Mouse (Mus musculus): Measurements from ENCODE around the gene Ddx23.

Gene Ddx23

DNA sequence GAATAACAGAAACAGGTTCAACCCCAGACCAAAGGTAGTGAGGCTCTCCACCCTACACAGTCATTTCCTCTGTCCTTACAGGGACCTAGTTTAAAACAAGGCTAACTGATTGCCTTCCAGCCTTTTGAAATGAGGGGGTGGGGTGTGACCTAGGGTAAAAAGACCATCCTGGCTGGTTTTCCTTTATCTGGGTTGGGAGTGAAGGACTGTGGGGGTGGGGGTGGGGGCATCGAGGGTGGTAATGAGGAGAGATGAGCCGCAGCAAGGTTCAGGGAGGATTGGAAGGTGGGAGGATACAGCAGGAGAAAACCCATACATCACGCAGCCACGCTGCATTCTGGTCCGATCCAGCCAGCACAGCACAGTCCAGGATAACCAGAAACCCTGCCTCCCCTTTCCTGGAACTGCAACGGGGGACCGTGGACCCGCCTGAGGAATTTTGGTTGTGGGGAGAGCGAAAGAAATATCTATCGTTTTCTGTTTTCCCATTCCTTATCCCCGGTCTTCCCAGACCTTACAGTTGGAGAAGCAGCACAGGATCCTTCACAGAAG is 12.4 kb upstream of the Ddx23 start:
- DNase-seq (ENCODE audit: low read depth, low spot score) = no peak

DNA sequence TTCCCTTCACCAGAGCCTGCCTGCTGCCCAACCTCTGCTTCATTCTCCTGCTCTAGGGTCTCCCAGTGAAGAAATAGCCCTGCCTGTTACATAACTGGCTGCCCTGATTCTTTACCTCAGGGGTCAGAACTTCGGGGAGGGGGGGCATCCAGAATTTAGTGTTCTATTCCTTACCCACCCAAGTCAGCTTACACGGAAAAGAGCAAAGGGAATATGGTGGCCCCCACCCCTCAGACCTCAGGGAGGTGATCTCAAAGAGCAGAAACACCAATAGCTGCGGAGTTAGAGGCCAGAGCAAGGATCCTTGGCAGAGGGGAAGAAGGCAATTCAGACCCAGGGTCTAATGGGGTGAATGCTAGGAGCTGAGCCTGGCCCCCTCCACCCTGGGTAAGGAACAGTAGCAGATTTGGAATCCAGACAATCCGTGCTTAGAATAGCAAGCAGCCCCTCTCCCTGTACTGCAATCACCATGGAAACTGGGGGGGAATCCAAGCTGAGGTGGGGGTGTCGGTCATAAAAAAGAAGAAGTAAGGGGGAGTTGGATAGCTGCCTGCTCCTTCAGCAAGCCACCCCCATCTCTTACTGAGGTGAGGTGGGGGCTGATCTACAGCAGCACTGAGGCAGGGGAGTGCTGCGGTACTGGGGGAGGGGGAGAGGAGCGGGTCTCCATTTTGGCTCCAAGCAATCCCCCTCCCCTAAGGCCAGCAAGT is 11.7 kb upstream of the Ddx23 start:
- peak; percentile 77 for DNase-seq (ENCODE audit: low read depth, low spot score)

GRCm38 (mm10) chr15:98673732-98674131 is 11.0 kb upstream of the Ddx23 start:
- no peak for DNase-seq (ENCODE audit: low read depth, low spot score)

DNA sequence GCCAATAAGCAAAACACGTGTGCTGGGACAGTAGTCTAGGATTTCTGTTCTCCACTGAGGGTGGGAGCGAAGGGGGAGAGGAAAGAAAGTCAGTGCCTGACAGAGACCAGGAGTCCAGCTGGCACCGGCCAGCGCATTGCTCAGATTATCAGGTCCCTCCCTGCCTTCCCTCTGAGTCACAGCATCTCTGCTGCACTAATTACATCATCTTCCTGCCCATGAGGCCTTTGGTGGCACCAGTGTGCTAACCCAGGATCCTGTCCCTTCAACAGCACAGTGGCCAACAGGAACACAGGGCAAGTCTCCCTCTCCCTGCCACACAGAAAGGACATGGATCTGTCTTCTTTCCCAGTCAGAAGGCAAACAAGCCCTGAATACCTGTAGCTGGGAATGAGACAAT is 9.9 kb upstream of the Ddx23 start:
- no peak for DNase-seq (ENCODE audit: low read depth, low spot score)

GRCm38 (mm10) chr15:98664042-98664907 is 1.6 kb upstream of the Ddx23 start:
- no peak for DNase-seq (ENCODE audit: low read depth, low spot score)

GRCm38 (mm10) chr15:98662198-98662566 is 512 bp downstream of the Ddx23 start:
- no peak for DNase-seq (ENCODE audit: low read depth, low spot score)

- DNase-seq (ENCODE audit: low read depth, low spot score) = no peak
Measured at GRCm38 (mm10) chr15:98656982-98657751, 5.5 kb downstream of the Ddx23 start.

DNA sequence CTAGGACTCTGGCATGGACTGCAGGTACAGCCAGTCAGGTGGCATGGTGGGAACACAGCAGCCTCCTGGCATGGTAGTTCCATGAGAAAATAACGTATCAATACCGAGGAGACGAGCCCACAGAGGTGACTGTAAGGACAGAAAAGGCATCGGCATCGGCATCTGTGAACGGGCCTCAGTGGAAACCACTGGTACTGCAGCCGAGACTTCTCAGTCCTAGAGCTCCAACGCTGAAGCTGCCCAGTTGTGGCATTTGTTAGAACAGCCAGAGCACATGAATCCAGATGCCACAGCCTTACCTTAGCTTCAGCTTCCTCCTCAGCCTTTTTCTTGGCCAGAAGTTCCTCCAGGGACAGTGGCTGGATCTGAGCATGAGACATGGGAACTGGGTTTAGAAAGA is 10.5 kb downstream of the Ddx23 start:
- DNase-seq (ENCODE audit: low read depth, low spot score) = no peak

DNA sequence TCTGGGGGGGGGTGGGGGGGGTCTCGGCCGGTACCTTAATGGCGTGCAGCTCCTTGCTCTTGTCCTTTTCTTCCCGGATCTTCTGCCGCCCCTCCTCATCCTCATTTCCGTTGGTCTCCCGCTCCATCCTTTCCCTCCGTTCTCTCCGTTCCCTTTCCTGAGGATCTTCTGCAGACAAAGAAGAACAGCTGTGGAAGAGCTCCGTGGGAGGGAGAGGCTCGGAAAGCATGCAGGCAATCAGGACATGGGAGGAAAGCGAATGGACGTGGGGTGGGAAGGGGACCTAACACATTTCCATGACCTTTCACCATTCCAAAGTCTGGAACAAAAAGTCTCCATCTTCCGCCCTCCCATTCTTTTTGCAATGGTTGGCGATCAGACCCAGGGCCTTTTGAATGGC is 11.3 kb downstream of the Ddx23 start:
- DNase-seq (ENCODE audit: low read depth, low spot score) = no peak

- no peak for DNase-seq (ENCODE audit: low read depth, low spot score)
Measured at GRCm38 (mm10) chr15:98648071-98648470, 14.6 kb downstream of the Ddx23 start.

DNA sequence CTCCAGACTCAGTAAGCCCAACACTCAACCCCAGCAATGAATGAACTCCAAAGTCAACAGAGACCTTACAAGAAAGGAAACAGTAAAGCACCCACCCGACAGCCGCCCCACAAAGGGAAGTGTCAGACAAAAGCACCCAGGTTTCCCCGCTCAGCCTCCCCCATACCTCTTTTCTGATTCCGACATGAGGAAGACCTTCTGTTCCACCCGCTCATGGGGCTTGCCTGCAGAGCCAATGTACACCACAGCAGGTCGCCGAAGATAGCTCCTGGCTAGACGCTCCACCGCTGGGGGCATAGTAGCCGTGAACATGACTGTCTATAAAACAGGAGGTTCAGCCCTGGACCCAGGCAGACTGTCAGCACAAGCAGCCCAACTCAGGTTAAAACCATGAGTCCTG is 15.4 kb downstream of the Ddx23 start:
- DNase-seq (ENCODE audit: low read depth, low spot score) = no peak

DNA sequence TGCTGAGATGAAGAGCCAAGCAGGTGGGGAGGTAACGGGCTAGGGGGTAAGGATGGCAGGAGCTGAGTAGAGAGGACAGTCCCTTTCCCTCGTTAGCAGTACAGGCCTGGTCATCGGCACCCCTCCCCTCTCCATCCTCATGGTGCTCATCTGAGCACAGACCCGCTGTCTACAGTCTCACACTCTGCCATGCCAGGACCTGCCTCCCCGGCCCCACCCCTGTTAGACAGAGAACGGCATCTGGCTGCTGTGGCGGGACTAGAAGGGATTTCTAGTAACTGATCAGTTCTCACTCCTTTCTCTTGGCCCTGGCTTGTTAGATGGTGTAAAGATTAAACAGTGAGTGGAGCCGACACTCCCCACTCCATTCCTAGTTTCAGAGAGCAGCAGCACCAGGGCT is 16.0 kb downstream of the Ddx23 start:
- DNase-seq (ENCODE audit: low read depth, low spot score) = no peak

DNA sequence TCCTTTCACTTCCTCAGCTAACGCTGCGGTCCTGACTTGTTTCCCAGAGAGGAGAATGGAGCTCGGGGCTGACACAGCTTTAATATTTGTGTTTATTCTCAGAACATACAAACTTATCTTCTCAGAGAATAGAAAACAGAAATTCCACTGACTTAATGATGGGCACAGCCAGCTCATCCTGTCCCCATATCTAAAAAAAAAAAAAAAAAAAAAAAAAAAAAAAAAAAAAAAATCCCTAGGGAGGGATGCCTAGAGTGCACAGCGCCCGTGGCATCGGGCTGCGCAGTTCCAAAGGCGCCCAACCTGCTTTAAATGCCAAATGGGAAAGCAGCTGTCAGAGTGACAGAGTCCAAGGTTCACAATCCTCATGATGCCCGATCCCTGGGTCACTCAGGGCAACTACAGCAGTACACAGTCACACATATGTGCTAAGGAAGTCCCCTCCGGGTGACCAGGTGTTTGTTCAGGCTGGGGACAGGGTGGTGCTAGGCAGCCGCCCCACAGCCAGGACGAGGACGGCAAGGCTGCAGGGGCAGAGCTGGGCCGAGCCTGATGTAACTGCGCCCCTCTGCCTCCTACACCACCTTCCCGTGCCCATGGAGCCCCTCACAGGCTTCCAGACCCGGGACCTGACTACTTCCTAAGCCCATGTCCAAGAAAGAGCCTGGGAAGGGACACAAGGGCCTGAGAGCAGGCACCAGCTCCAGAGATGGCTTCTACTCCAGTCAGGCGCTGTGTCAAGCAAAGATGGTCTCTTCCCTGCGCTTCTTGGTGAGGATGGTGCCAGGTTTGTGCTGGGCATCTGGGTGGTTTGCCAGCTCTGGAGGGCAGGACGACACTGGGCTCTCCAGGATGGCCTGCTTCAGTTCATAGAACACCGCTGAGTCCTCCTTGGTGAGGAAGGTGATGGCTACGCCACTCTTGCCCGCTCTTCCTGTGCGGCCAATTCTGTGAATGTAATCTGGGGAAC is 17.4 kb downstream of the Ddx23 start:
- DNase-seq (ENCODE audit: low read depth, low spot score) = no peak

DNA sequence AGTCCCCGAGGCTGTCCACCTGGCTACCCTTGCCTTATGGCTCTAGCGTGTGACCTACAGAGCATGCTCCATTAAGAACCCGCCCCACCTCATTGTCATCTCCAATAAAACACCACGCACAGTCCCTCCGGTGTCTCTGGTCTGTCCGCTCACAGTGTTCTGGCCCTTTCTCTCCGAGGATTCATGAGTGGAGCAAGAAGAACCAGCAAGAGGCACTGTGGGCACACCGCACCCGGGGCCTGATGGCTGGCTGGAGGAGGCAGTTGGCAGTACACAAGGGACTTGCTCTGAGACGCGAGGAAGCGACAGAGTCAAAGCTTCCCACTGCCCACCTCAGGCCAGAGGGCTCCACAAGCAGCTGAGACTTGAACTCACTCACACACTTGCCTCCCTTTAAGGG is 18.3 kb downstream of the Ddx23 start:
- no peak for DNase-seq (ENCODE audit: low read depth, low spot score)

- no peak for DNase-seq (ENCODE audit: low read depth, low spot score)
Measured at GRCm38 (mm10) chr15:98640157-98640556, 22.5 kb downstream of the Ddx23 start.

DNA sequence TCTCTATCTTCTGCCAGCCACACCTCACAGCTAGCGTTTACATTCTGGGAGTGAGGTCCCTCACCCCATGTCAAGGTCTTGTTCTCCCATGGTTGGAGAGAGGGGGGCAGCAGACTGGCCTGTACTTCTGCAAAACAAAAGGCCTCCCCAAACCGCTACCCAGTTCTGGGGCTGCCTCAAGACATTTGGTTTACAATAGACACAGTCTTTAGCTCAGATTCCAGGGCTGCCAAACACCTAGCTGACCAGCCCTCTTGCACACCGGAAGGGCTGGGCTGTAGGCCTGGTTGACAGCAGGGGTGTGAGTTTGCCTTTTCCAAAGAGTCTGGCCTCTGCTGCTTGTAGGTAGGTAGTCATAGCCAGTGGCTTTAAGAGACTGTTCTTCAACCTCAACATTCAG is 25.5 kb downstream of the Ddx23 start:
- DNase-seq (ENCODE audit: low read depth, low spot score) = no peak

GRCm38 (mm10) chr15:98636517-98636916 is 26.2 kb downstream of the Ddx23 start:
- no peak for DNase-seq (ENCODE audit: low read depth, low spot score)

DNA sequence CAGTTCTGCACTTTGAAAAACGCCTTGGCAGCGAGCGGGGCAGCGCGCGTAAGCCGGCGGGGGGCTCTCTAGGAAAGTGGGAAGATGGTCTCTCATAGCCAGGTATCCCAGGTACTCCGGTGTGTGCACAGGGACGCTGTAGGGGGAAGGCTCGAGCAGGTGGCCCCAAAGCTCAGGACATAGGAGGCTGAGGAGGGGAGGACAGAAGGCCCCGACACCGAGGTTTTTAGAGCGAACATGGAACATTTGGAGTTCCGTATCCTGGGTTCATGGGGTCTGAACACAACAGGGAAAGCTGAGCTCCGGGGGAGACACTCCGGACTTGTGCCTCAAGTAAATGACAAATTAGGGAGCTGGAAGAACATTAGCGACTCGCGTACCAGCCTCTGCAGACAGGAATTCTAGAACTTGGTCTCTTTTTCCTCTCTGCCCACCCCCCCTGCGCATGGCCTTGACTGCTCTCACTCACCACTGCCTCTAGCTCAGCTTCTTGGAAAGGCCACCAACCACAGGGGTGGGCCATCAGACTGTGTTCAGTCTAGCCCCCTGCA is 27.3 kb downstream of the Ddx23 start:
- DNase-seq (ENCODE audit: low read depth, low spot score) = no peak

DNA sequence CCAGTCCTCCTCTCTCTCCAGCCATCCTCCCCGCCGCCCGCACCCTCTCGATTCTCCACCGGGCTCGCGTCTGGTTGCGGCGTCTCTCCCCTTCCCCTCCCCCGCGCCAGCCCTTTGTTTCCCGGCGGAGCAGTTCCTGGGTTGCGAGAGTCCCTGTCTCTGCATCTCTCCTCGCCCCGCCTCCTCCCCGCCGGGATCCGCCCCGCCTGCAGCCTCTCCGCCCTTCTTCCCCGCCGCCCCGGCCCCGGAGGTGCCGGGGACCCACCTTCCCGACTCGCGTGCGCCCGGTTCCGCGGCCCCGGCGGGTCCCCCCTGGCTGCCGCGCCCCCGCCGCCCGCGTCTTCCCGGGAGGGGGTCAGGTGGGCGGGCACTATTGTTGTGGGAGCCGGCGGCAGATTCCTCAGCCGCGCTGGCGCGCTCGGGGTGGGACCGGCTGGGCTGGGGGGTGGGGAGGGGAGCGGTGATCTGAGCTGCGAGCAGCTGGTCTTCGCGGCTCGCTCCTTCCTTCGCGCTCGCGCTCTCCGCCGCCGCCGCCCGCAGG is 28.1 kb downstream of the Ddx23 start:
- DNase-seq (ENCODE audit: low read depth, low spot score) = peak; percentile 67

DNA sequence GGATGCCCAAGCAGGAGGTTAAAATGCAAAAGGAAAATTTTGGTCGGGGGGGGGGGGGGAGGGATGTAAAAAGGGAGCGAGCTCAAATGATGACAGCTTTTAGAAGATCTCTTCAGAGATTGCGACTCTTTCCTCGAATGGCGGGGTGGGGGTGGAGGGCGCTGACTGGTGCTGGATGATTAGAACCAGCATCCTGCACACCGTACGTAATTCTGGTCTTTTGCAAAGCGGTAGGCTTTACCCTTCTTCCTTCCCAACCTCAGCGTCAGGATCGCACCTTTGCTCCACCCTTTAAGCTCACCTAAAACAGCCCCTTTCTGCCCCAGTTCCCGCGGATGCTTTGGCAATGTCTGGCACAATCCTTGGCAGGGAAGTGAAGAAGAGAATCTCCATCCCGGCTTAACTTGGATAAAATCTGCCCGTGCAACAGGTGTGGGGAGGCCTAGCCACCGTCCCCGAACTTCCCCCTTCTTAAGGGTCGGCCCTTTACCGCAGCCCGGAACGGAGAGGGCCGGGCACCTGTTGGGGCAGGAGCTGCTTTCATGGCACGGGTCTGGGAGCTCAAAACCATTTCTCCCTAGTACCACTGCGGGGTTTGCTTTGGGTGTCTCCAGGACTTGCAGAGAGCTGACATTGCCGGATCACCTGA is 28.7 kb downstream of the Ddx23 start:
- DNase-seq (ENCODE audit: low read depth, low spot score) = no peak

Measured in brain, embryonic 18.5 days (tissue).